Mouse (Mus musculus) liver, embryonic 13.5 days (tissue): Measurements from ENCODE around the gene Itga4. TPM values are rescaled to one million over a fixed set of nuclear protein-coding genes. Genes with fewer than 3 reads are reported as not detected.
A peak's percentile ranks its signal among the peaks of the same experiment; 100 is the strongest.

Source experiments
- ATAC-seq: fragments of 200-750 bp; cut with Nextera tagmentation; 2 replicates; pipeline ENCODE4 v1.8.0; 2017; ENCODE audit warnings: low read depth, mild to moderate bottlenecking, moderate number of reproducible peaks, moderate library complexity
- DNase-seq: peaks from one replicate; pipeline ENCODE4 v3.0.0; 2022
- H3K27ac ChIP-seq: fragments of 300-500 bp; sonication (generic); 2 replicates; pipeline ENCODE4 v1.5.1; 2015; ENCODE audit warnings: moderate library complexity, mild to moderate bottlenecking, inconsistent platforms
- H3K27me3 ChIP-seq: fragments of 300-500 bp; sonication (generic); 2 replicates; pipeline ENCODE4 v1.6.1; 2015; ENCODE audit warnings: mild to moderate bottlenecking, inconsistent platforms
- H3K36me3 ChIP-seq: fragments of 300-500 bp; sonication (generic); 2 replicates; pipeline ENCODE4 v1.6.1; 2015; ENCODE audit warnings: mild to moderate bottlenecking, inconsistent platforms
- H3K4me1 ChIP-seq: fragments of 300-500 bp; sonication (generic); replicated peaks from 2 replicates; pipeline ENCODE4 v1.6.1; 2015; ENCODE audit warnings: inconsistent platforms
- H3K4me2 ChIP-seq: fragments of 300-500 bp; sonication (generic); 2 replicates; pipeline ENCODE4 v1.6.1; 2015; ENCODE audit warnings: inconsistent platforms, mild to moderate bottlenecking, moderate library complexity
- H3K4me3 ChIP-seq: fragments of 300-500 bp; sonication (generic); replicated peaks from 2 replicates; pipeline ENCODE4 v1.5.1; 2015; ENCODE audit warnings: mild to moderate bottlenecking, inconsistent platforms
- H3K9ac ChIP-seq: fragments of 300-500 bp; sonication (generic); 2 replicates; pipeline ENCODE4 v1.6.1; 2015; ENCODE audit warnings: mild to moderate bottlenecking, inconsistent platforms
- H3K9me3 ChIP-seq: fragments of 300-500 bp; sonication (generic); replicated peaks from 2 replicates; pipeline ENCODE4 v1.6.1; 2016; ENCODE audit warnings: inconsistent platforms
- WGBS: fragments of 180-500 bp; shearing (Covaris S2); methylation state at CpG from one replicate; pipeline ENCODE4 v1.1.7; 2015; ENCODE audit not compliant: insufficient replicate concordance; 5-methylcytosine and 5-hydroxymethylcytosine counted together
- polyA plus RNA-seq: library from polyadenylated mRNA; unstranded; fragments of >200 nt; fragmentation: Nextera tagmentation; extraction: Ambion mirVana; gene quantifications from 2 replicates; pipeline ENCODE4 v1.2.1, GENCODE M21; 2015

Gene Itga4
- polyA plus RNA-seq, 1 experiment from 2014 or later, result 24.8 TPM

- 17% methylated on average over 1 of the region's 1 CpGs for WGBS
- ATAC-seq, result peak; percentile 32
- H3K9ac ChIP-seq, result no peak overlapping the region
- peaks cover 26% of the 10 kb centered on the region for H3K4me1 ChIP-seq
- H3K4me3 ChIP-seq, result no peak overlapping the region
- H3K27me3 ChIP-seq, result no peaks in the 10 kb centered on the region
- H3K36me3 ChIP-seq, result no peaks in the 10 kb centered on the region
- H3K4me2 ChIP-seq, result no peak overlapping the region
- DNase-seq, result no peak
- H3K27ac ChIP-seq, result no peak overlapping the region
- H3K9me3 ChIP-seq, result no peaks in the 10 kb centered on the region
Observed at GRCm38 (mm10) chr2:79244743-79245142, 10.5 kb upstream of the Itga4 start.

GRCm38 (mm10) chr2:79248283-79248682 lies 6.9 kb upstream of the Itga4 start:
- WGBS, result 62% methylated on average over 5 of the region's 5 CpGs
- peaks cover 47% of the 10 kb centered on the region for H3K4me1 ChIP-seq
- no peak overlapping the region for H3K4me3 ChIP-seq
- no peaks in the 10 kb centered on the region for H3K9me3 ChIP-seq
- no peak for DNase-seq
- no peak overlapping the region for H3K9ac ChIP-seq
- H3K36me3 ChIP-seq, result no peaks in the 10 kb centered on the region
- no peak overlapping the region for H3K27ac ChIP-seq
- no peak overlapping the region for H3K4me2 ChIP-seq
- H3K27me3 ChIP-seq, result no peaks in the 10 kb centered on the region
- ATAC-seq, result no peak

GRCm38 (mm10) chr2:79250510-79250909 lies 4.7 kb upstream of the Itga4 start:
- DNase-seq, result no peak
- WGBS, result 53% methylated on average over 1 of the region's 1 CpGs

GRCm38 (mm10) chr2:79253754-79254197 lies 1.4 kb upstream of the Itga4 start:
- no peaks in the 10 kb centered on the region for H3K9me3 ChIP-seq
- H3K4me2 ChIP-seq, result peak overlapping the region; percentile 76
- peaks cover 59% of the 10 kb centered on the region for H3K4me1 ChIP-seq
- H3K27ac ChIP-seq, result peak overlapping the region; percentile 93
- H3K27me3 ChIP-seq, result no peaks in the 10 kb centered on the region
- WGBS, result 16% methylated on average over 8 of the region's 8 CpGs
- peak; percentile 66 for ATAC-seq
- peak; percentile 64 for DNase-seq
- H3K4me3 ChIP-seq, result peak overlapping the region; percentile 20; the same call in 1 of the 2 replicates
- H3K9ac ChIP-seq, result peak overlapping the region; percentile 65
- H3K36me3 ChIP-seq, result no peaks in the 10 kb centered on the region

More at GRCm38 (mm10) chr2:79250510-79250909, 4.7 kb upstream of the Itga4 start:
- no peaks in the 10 kb centered on the region for H3K9me3 ChIP-seq
- no peak overlapping the region for H3K9ac ChIP-seq
- H3K4me1 ChIP-seq, result peaks cover 49% of the 10 kb centered on the region
- H3K36me3 ChIP-seq, result no peaks in the 10 kb centered on the region
- H3K4me3 ChIP-seq, result no peak overlapping the region
- H3K27me3 ChIP-seq, result no peaks in the 10 kb centered on the region
- no peak for ATAC-seq
- H3K4me2 ChIP-seq, result no peak overlapping the region
- no peak overlapping the region for H3K27ac ChIP-seq

GRCm38 (mm10) chr2:79254588-79255191 lies 536 bp upstream of the Itga4 start:
- Histone ChIP-seq H3K27ac (peak overlapping the region; percentile 93), H3K4me3 (peak overlapping the region; percentile 83), H3K36me3 (no peaks in the 10 kb centered on the region), H3K27me3 (no peaks in the 10 kb centered on the region), H3K4me1 (peaks cover 65% of the 10 kb centered on the region), H3K9ac (peak overlapping the region; percentile 93), H3K9me3 (no peaks in the 10 kb centered on the region), H3K4me2 (peak overlapping the region; percentile 76)
- 15% methylated on average over 3 of the region's 3 CpGs for WGBS
- DNase-seq (peak; percentile 38), ATAC-seq (no peak)

- Histone ChIP-seq H3K4me1 (peaks cover 69% of the 10 kb centered on the region), H3K9me3 (no peaks in the 10 kb centered on the region), H3K4me3 (peak overlapping the region; percentile 83), H3K4me2 (peak overlapping the region; percentile 76), H3K27ac (peak overlapping the region; percentile 93), H3K36me3 (peaks cover 3% of the 10 kb centered on the region), H3K9ac (peak overlapping the region; percentile 93), H3K27me3 (no peaks in the 10 kb centered on the region)
- whole genome bisulfite sequencing, result 3% methylated on average over 7 of the region's 7 CpGs
- ATAC-seq, result no peak
- no peak for DNase-seq
Observed at GRCm38 (mm10) chr2:79256001-79256339, 744 bp downstream of the Itga4 start.

GRCm38 (mm10) chr2:79256376-79256775 lies 1.1 kb downstream of the Itga4 start:
- no peak for DNase-seq
- no peak for ATAC-seq
- Histone ChIP-seq H3K36me3 (peaks cover 4% of the 10 kb centered on the region), H3K27ac (peak overlapping the region; percentile 93), H3K9ac (peak overlapping the region; percentile 93), H3K9me3 (no peaks in the 10 kb centered on the region), H3K4me2 (peak overlapping the region; percentile 76), H3K4me1 (peaks cover 69% of the 10 kb centered on the region), H3K4me3 (peak overlapping the region; percentile 83), H3K27me3 (no peaks in the 10 kb centered on the region)
- WGBS, result 19% methylated on average over 1 of the region's 1 CpGs

GRCm38 (mm10) chr2:79256880-79257279 lies 1.7 kb downstream of the Itga4 start:
- DNase-seq, result no peak
- 19% methylated on average over 4 of the region's 4 CpGs for WGBS
- Histone ChIP-seq H3K4me3 (peak overlapping the region; percentile 83), H3K9ac (peak overlapping the region; percentile 93), H3K27ac (peak overlapping the region; percentile 93), H3K27me3 (no peaks in the 10 kb centered on the region), H3K4me1 (peaks cover 69% of the 10 kb centered on the region), H3K9me3 (no peaks in the 10 kb centered on the region), H3K4me2 (peak overlapping the region; percentile 76), H3K36me3 (peaks cover 9% of the 10 kb centered on the region)
- ATAC-seq, result no peak

GRCm38 (mm10) chr2:79257411-79257810 lies 2.2 kb downstream of the Itga4 start:
- Histone ChIP-seq H3K4me2 (peak overlapping the region; percentile 76), H3K9ac (peak overlapping the region; percentile 93), H3K27me3 (no peaks in the 10 kb centered on the region), H3K27ac (peak overlapping the region; percentile 93), H3K36me3 (peaks cover 12% of the 10 kb centered on the region), H3K4me1 (peaks cover 68% of the 10 kb centered on the region), H3K9me3 (no peaks in the 10 kb centered on the region), H3K4me3 (peak overlapping the region; percentile 83)
- DNase-seq (no peak), ATAC-seq (no peak)
- 28% methylated on average over 4 of the region's 4 CpGs for WGBS

- 10% methylated on average over 4 of the region's 4 CpGs for WGBS
- Histone ChIP-seq H3K27me3 (no peaks in the 10 kb centered on the region), H3K27ac (peak overlapping the region; percentile 99), H3K9ac (peak overlapping the region; percentile 73), H3K4me1 (peaks cover 65% of the 10 kb centered on the region), H3K9me3 (no peaks in the 10 kb centered on the region), H3K36me3 (peaks cover 28% of the 10 kb centered on the region), H3K4me2 (peak overlapping the region; percentile 77), H3K4me3 (peak overlapping the region; percentile 46)
- ATAC-seq, result peak; percentile 86
- DNase-seq, result peak; percentile 75
Observed at GRCm38 (mm10) chr2:79259326-79259725, 4.1 kb downstream of the Itga4 start.

GRCm38 (mm10) chr2:79265665-79266064 lies 10.4 kb downstream of the Itga4 start:
- Histone ChIP-seq H3K9me3 (no peaks in the 10 kb centered on the region), H3K27me3 (no peaks in the 10 kb centered on the region), H3K27ac (no peak overlapping the region), H3K9ac (0 out of 2 replicates have a peak overlapping the region, but pooled peaks have one; percentile 24), H3K4me3 (no peak overlapping the region), H3K4me1 (peaks cover 77% of the 10 kb centered on the region), H3K36me3 (peaks cover 50% of the 10 kb centered on the region), H3K4me2 (no peak overlapping the region)
- DNase-seq (peak; percentile 64), ATAC-seq (no peak)
- 14% methylated on average over 4 of the region's 4 CpGs for WGBS

- H3K27ac ChIP-seq, result peak overlapping the region; percentile 44; the same call in 1 of the 2 replicates
- no peak overlapping the region for H3K9ac ChIP-seq
- peaks cover 55% of the 10 kb centered on the region for H3K36me3 ChIP-seq
- peaks cover 80% of the 10 kb centered on the region for H3K4me1 ChIP-seq
- no peak overlapping the region for H3K4me2 ChIP-seq
- ATAC-seq (no peak), DNase-seq (no peak)
- no peaks in the 10 kb centered on the region for H3K27me3 ChIP-seq
- H3K9me3 ChIP-seq, result no peaks in the 10 kb centered on the region
- H3K4me3 ChIP-seq, result no peak overlapping the region
- WGBS, result 85% methylated on average over 3 of the region's 3 CpGs
Observed at GRCm38 (mm10) chr2:79266480-79266879, 11.3 kb downstream of the Itga4 start.
